Comparison of ENCODE assay signal across 11 mouse cellular contexts in the genomic region with DNA sequence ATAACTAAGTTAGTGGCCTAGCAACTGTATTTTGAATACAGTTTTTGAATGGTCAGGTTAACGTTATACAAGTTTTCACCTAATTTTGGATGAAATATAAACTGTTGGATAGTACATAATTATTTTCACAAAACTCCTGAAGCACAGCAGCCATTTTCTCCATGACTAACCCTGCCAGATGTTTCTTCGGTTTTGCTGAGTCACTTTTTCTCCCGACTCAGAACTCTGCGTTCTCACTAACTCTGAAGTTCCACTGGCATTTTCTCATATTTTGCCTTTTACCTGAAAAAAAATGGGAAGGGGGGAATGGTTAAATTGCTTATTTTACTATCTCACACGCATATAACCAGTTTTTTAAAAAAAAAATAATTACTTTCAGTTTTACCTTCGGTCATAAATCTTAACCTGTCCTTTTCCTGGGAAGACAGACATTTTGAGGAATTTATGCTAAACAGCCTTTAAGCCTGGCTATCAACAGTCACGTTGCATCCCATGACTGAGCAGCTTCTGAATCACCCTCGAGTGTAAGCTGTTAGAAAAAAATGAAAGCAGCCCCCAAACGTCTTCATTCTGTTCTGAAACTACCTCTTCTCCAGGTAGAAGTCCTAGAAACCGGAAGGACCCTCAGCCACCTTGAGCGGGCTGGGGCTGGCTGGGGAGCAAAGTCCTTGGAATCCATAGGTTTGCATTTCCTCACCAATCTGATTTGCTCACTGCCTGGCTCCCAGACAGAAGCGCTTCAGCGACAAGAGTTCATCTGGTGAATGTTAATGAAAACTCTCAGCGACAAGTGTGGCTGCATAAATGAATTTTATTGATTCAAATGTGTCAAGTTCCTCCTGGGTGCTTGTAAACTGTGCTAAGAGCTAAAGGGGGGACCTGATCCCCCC. TPM values are rescaled to one million over a fixed set of nuclear protein-coding genes. Genes with fewer than 3 reads are reported as not detected.
DNase-seq lines count a peak whose midpoint lies in the region; ATAC-seq lines count a peak whose summit lies in the region.
"Had no signal": no experiment of that assay in that cellular context is flagged by ENCODE, and none has a peak within 500 bp of the region (broad histone marks: within the 10 kb centered on the region; RNA-seq: fewer than 3 reads in every experiment).

No protein-coding gene starts in this region.

- no peak for ATAC-seq in heart, embryonic 11.5 days (replicated peaks; ENCODE audit: insufficient number of reproducible peaks, low FRiP score, low TSS enrichment)
- no peak for ATAC-seq in lung, embryonic 15.5 days (ENCODE audit: borderline replicate concordance, extremely low read depth, low FRiP score, low TSS enrichment)
- ATAC-seq in hindbrain, embryonic 16.5 days, result no peak
- no peak for ATAC-seq in stomach, embryonic 15.5 days (ENCODE audit: insufficient read depth, low FRiP score, low read depth)

- no peak overlapping the region for H3K4me2 ChIP-seq in heart, embryonic 11.5 days
- peak overlapping the region; percentile 19; the same call in 1 of the 2 replicates for H3K4me2 ChIP-seq in lung, embryonic 15.5 days
- peak overlapping the region; percentile 39 for H3K4me2 ChIP-seq in hindbrain, embryonic 16.5 days (ENCODE audit: low read length)
- H3K4me2 ChIP-seq in stomach, embryonic 15.5 days, result peak overlapping the region; percentile 34; the same call in 1 of the 2 replicates

- no peaks in the 10 kb centered on the region for H3K36me3 ChIP-seq in heart, embryonic 10.5 days
- no peaks in the 10 kb centered on the region for H3K36me3 ChIP-seq in heart, embryonic 11.5 days (ENCODE audit: control insufficient read depth, insufficient read depth, low read length)
- no peaks in the 10 kb centered on the region for H3K36me3 ChIP-seq in lung, embryonic 15.5 days
- no peaks in the 10 kb centered on the region for H3K36me3 ChIP-seq in hindbrain, embryonic 16.5 days (ENCODE audit: control insufficient read depth, insufficient read depth, low read length)
- H3K36me3 ChIP-seq in stomach, embryonic 15.5 days, result no peaks in the 10 kb centered on the region

- no peak overlapping the region for H3K27ac ChIP-seq in heart, embryonic 10.5 days
- no peak overlapping the region for H3K27ac ChIP-seq in heart, embryonic 11.5 days (ENCODE audit: low read depth, low read length)
- peak overlapping the region; percentile 5; the same call in 1 of the 2 replicates for H3K27ac ChIP-seq in lung, embryonic 15.5 days
- no peak overlapping the region for H3K27ac ChIP-seq in hindbrain, embryonic 16.5 days (ENCODE audit: low read depth, low read length)
- no peak overlapping the region for H3K27ac ChIP-seq in stomach, embryonic 15.5 days

- 46% methylated on average over 14 of the region's 14 CpGs for WGBS in heart, embryonic 10.5 days
- 45% methylated on average over 14 of the region's 14 CpGs for WGBS in heart, embryonic 11.5 days (ENCODE audit: insufficient replicate concordance)
- 34% methylated on average over 14 of the region's 14 CpGs for WGBS in lung, embryonic 15.5 days
- WGBS in hindbrain, embryonic 16.5 days, result 41% methylated on average over 14 of the region's 14 CpGs
- 40% methylated on average over 14 of the region's 14 CpGs for WGBS in stomach, embryonic 15.5 days

- H3K9me3 ChIP-seq in heart, embryonic 10.5 days, result no peaks in the 10 kb centered on the region
- no peaks in the 10 kb centered on the region for H3K9me3 ChIP-seq in heart, embryonic 11.5 days (replicated peaks; ENCODE audit: control insufficient read depth, low read length)
- H3K9me3 ChIP-seq in lung, embryonic 15.5 days, result no peaks in the 10 kb centered on the region
- no peaks in the 10 kb centered on the region for H3K9me3 ChIP-seq in hindbrain, embryonic 16.5 days (ENCODE audit: control insufficient read depth, low read length)
- no peaks in the 10 kb centered on the region for H3K9me3 ChIP-seq in stomach, embryonic 15.5 days

- peaks cover 12% of the 10 kb centered on the region; the same call in 1 of the 2 replicates for H3K27me3 ChIP-seq in heart, embryonic 10.5 days (ENCODE audit: insufficient read depth, poor library complexity, severe bottlenecking)
- H3K27me3 ChIP-seq in heart, embryonic 11.5 days (ENCODE audit: control insufficient read depth, insufficient read depth, low read length), result peaks cover 3% of the 10 kb centered on the region
- H3K27me3 ChIP-seq in lung, embryonic 15.5 days, result no peaks in the 10 kb centered on the region
- no peaks in the 10 kb centered on the region for H3K27me3 ChIP-seq in hindbrain, embryonic 16.5 days (replicated peaks; ENCODE audit: control insufficient read depth, insufficient read depth, low read length)
- no peaks in the 10 kb centered on the region for H3K27me3 ChIP-seq in stomach, embryonic 15.5 days (replicated peaks)

- peaks cover 35% of the 10 kb centered on the region for H3K4me1 ChIP-seq in heart, embryonic 10.5 days
- peaks cover 20% of the 10 kb centered on the region for H3K4me1 ChIP-seq in heart, embryonic 11.5 days (ENCODE audit: control insufficient read depth, insufficient read depth, low read length)
- H3K4me1 ChIP-seq in lung, embryonic 15.5 days, result peaks cover 25% of the 10 kb centered on the region
- H3K4me1 ChIP-seq in hindbrain, embryonic 16.5 days (ENCODE audit: control insufficient read depth, insufficient read depth, low read depth, low read length), result peaks cover 8% of the 10 kb centered on the region
- H3K4me1 ChIP-seq in stomach, embryonic 15.5 days, result peaks cover 13% of the 10 kb centered on the region

- H3K4me3 ChIP-seq in heart, embryonic 10.5 days, result no peak overlapping the region
- no peak overlapping the region for H3K4me3 ChIP-seq in heart, embryonic 11.5 days (ENCODE audit: low read depth, low read length)
- H3K4me3 ChIP-seq in lung, embryonic 15.5 days, result no peak overlapping the region; the same call in 1 of the 2 replicates
- H3K4me3 ChIP-seq in hindbrain, embryonic 16.5 days (ENCODE audit: low read length), result no peak overlapping the region
- H3K4me3 ChIP-seq in stomach, embryonic 15.5 days (replicated peaks), result no peak overlapping the region

- no peak overlapping the region for H3K9ac ChIP-seq in heart, embryonic 11.5 days (ENCODE audit: low read depth, low read length)
- no peak overlapping the region for H3K9ac ChIP-seq in lung, embryonic 15.5 days
- no peak overlapping the region; the same call in 1 of the 2 replicates for H3K9ac ChIP-seq in hindbrain, embryonic 16.5 days (ENCODE audit: low read depth, low read length)
- H3K9ac ChIP-seq in stomach, embryonic 15.5 days, result no peak overlapping the region

- peak; percentile 53 for DNase-seq in heart, embryonic 10.5 days (ENCODE audit: low spot score)
- DNase-seq in lung, postnatal 36 days, result no peak
- DNase-seq in ovary, adult 18-20 months (ENCODE audit: low spot score), result no peak
- DNase-seq in urinary bladder, postnatal 4 days (ENCODE audit: low spot score in 2 of 2), result no peak
- DNase-seq: kidney, postnatal 14 days; right cerebral cortex, postnatal 25 days; thymus, postnatal 4 days had no signal

RNA-seq across cellular contexts. Expression of gene F3, which starts 2.3 kb away (rescaled TPM):
- 9.2 TPM in 2 replicates for polyA plus RNA-seq in heart, embryonic 10.5 days (2016; fragmentation: Nextera tagmentation; extraction: Ambion mirVana)
- polyA plus RNA-seq in heart, embryonic 11.5 days (2014; fragmentation: Nextera tagmentation; extraction: Ambion mirVana), result 7.8 and 9.7 TPM in 2 replicates
- 21.7 and 26.4 TPM in 2 replicates for polyA plus RNA-seq in lung, embryonic 15.5 days (2015; fragmentation: Nextera tagmentation; extraction: Ambion mirVana)
- 11.4 and 11.6 TPM in 2 replicates for polyA plus RNA-seq in hindbrain, embryonic 16.5 days (2015; fragmentation: Nextera tagmentation; extraction: Ambion mirVana)
- 30.9 and 31.5 TPM in 2 replicates for polyA plus RNA-seq in stomach, embryonic 15.5 days (2015; fragmentation: Nextera tagmentation; extraction: Ambion mirVana)

RNA-seq across cellular contexts. Expression of gene 4930432M17Rik, which starts 50.5 kb away (rescaled TPM):
- polyA plus RNA-seq in heart, embryonic 10.5 days (2016; fragmentation: Nextera tagmentation; extraction: Ambion mirVana), result not detected in 2 replicates
- not detected in 2 replicates for polyA plus RNA-seq in heart, embryonic 11.5 days (2014; fragmentation: Nextera tagmentation; extraction: Ambion mirVana)
- not detected in 2 replicates for polyA plus RNA-seq in lung, embryonic 15.5 days (2015; fragmentation: Nextera tagmentation; extraction: Ambion mirVana)
- not detected in 2 replicates for polyA plus RNA-seq in hindbrain, embryonic 16.5 days (2015; fragmentation: Nextera tagmentation; extraction: Ambion mirVana)
- polyA plus RNA-seq in stomach, embryonic 15.5 days (2015; fragmentation: Nextera tagmentation; extraction: Ambion mirVana), result not detected in 2 replicates
